Mouse (Mus musculus) pancreas, adult 10 weeks (tissue): Measurements from ENCODE around the gene Psmb11. TPM values are rescaled to one million over a fixed set of nuclear protein-coding genes. Genes with fewer than 3 reads are reported as not detected.

Experiments used
- polyA plus RNA-seq: library from polyadenylated mRNA; stranded (reverse); fragments of 350-450 nt; fragmentation: Illumina TruSeq; extraction: RNeasy Lipid Tissue Mini Kit (QIAGEN cat#74804); gene quantifications from one replicate; pipeline ENCODE4 v1.2.3, GENCODE M21; 2015; ENCODE audit warnings: low read depth, low replicate concordance; ENCODE audit not compliant: insufficient read depth

The Psmb11 gene
- polyA plus RNA-seq: not detected

DNA sequence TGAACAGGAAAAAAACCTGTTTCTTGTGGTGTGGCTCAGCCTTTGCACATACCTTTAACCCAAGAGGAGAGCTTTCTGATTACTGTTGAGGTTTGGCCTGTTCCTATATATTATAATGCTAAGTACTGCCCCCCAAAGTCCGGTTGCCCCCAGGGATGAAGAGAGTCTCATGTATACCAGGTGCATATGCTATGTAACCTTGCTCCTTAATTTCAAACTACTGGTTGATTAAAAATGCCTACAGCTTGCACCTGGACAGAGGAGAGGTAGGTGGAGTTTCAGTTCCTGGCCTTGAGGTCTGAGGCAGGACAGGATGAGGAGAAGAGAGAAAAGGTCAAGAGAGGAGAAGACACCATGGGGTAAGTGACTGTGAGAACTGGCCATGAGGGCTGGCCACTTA lies at the start of gene Psmb11:
TSS of gene Psmb11 (plus strand) at position 301 of the 400 bp plus-strand sequence.

DNA sequence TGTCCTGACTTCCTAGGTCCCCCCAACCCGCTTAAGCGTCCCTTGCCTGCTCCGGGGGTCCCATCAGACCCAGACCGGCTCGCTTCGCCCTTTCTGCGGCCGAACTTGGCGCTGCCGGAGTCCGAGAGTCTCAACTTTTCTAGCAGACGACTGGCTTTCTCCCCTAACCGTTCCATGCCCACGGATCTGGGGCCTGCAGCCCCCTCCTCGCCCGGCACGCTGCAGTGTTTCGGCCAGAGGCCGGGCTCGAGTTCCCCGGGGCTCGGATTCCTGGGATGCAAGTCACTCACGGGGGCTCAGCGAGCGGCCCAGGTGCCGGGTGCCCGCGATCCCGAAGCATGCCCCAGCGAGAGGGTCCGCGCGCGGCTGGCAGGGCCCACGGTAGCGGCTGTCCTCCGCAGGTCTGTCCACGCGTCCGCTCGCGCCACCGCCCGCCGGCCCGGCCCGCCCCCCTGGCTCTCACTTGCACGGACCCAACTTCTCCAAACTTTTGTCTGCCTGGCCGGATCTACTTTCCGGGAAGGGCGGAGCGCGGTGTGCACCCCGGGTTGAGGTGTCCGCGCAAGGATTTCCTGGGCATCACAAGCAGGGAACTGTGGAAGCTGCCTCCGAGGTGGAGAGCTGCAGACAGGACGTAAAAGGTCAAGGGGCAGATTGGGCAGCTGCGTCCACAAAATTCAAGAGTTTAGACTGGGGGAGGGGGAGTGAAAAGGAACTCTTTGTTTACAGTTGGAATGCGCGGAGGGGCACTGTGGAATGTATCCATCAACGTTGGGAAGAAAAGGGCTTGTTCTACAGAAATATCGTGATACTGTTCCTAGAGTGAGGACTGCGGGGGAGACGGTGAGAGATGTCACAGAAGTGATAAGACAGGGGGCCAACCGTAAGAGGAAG lies 43.9 kb upstream of the Psmb11 start, which contains the start of gene Ajuba:
TSS of gene Ajuba (minus strand) at position 470 of the 894 bp plus-strand sequence.

GRCm38 (mm10) chr14:54605752-54606321 lies 15.4 kb upstream of the Psmb11 start, which contains the start of gene 4931414P19Rik:
4931414P19Rik (minus strand) TSS chr14:54605993.

GRCm38 (mm10) chr14:54617897-54618365 lies 3.3 kb upstream of the Psmb11 start, which contains the start of gene Psmb5:
Psmb5 (minus strand) TSS chr14:54618022.

DNA sequence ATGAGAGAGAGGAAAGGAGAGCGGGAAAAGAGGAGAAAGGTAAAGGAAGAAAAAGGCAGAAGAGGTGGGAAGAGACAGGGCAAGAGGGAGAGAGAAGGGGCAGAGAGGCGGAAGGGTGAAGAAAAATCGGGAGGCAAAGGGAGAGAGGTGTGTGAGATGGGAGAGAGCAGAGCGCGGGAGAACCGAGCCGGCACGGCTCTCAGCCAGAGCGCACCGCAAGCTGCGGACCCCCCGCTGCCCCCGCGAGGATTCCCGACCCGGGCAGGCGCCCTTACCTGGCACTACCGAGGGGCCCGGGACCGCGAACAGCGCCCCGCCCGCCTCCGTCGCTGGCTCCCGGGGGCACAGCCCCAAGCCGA lies 19.7 kb downstream of the Psmb11 start, which contains the start of gene Gm17606:
TSS of gene Gm17606 (plus strand) at position 7 of the 359 bp plus-strand sequence.

DNA sequence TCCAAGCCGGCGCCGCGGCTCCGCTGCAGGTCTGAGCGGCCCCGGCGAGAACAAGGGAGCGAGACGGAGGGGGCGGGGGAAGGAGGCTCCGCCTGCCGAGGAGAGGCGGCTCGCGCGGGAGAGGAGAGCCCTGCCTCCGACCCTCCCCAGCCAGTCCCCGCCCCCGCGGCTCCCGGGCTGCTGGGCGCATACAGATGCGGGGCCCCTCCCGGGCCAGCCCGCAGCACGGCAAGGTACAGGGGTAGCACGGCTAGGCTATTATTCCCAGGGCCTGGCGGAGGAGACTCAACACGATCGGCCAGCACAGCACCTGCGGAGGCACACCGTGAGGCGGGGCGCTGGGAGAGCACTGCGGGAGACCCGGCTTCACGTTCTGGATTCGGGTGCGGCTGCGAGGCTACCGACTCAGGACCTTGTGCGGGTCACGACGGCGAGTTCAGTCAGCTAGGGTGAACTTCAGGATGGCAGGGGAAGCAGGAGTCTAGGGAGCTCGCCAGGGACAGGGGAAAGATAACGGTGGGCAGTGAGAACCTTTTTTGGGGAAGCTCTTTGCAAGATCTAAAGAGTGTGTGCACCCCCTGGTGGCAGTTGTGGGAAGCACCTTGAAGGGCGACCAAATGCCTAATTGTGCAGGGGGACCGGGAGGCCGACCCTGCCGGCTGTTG lies 20.2 kb downstream of the Psmb11 start, which contains the start of gene Cdh24:
TSS of gene Cdh24 (minus strand) at position 60 of the 665 bp plus-strand sequence.

Other genes with a start within 250 kb of the Psmb11 start
- 1.5 TPM for gene Slc7a7, start 203.7 kb upstream of the Psmb11 start, polyA plus RNA-seq
- gene Mrpl52, start 194.5 kb upstream of the Psmb11 start, polyA plus RNA-seq: 57.1 TPM
- gene Mmp14, start 189.8 kb upstream of the Psmb11 start, polyA plus RNA-seq: 16.8 TPM
- 15.9 TPM for gene Lrp10, start 157.3 kb upstream of the Psmb11 start, polyA plus RNA-seq
- gene Rem2, start 145.3 kb upstream of the Psmb11 start, polyA plus RNA-seq: not detected
- 3.7 TPM for gene Prmt5, start 103.9 kb upstream of the Psmb11 start, polyA plus RNA-seq
- 3.0 TPM for gene Haus4, start 66.8 kb upstream of the Psmb11 start, polyA plus RNA-seq
- gene Ajuba, start 43.9 kb upstream of the Psmb11 start, polyA plus RNA-seq: 6.6 TPM
- 2.7 TPM for gene 4931414P19Rik, start 15.4 kb upstream of the Psmb11 start, polyA plus RNA-seq
- 27.3 TPM for gene Psmb5, start 3.4 kb upstream of the Psmb11 start, polyA plus RNA-seq
- not detected for gene Gm17606, start 19.5 kb downstream of the Psmb11 start, polyA plus RNA-seq
- gene Cdh24, start 19.9 kb downstream of the Psmb11 start, polyA plus RNA-seq: 0.83 TPM
- 8.7 TPM for gene 1700123O20Rik, start 64.8 kb downstream of the Psmb11 start, polyA plus RNA-seq
- gene Acin1, start 65.5 kb downstream of the Psmb11 start, polyA plus RNA-seq: 44.3 TPM
- gene Gm29776, start 77.4 kb downstream of the Psmb11 start, polyA plus RNA-seq: not detected
- gene Cebpe, start 90.7 kb downstream of the Psmb11 start, polyA plus RNA-seq: not detected
- 30.4 TPM for gene Slc7a8, start 160.5 kb downstream of the Psmb11 start, polyA plus RNA-seq
- gene Rnf212b, start 192.7 kb downstream of the Psmb11 start, polyA plus RNA-seq: not detected
- 2.0 TPM for gene Homez, start 249.5 kb downstream of the Psmb11 start, polyA plus RNA-seq